In the genomic region with DNA sequence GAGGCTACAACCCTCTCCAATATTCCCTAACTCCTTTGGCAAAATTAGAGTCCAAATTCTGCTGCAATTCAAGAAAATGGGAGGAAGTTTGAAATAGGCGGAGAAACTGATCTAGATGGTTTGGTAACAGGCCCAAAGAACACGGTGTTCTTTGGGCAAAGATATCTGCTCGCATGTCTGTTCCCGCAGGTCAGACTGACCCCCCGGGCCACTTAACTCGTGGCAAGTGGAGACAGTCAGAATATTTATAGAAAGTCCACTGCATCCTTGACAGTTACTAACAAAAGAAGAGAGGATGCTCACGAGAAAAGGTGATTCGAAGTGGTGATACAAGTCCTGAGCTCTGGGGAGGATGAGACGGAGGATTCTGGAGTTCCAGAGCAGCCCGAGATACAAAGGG, we compare ENCODE assay signal across 29 mouse cellular contexts. TPM values are rescaled to one million over a fixed set of nuclear protein-coding genes. Genes with fewer than 3 reads are reported as not detected.
DNase-seq lines count a peak whose midpoint lies in the region; ATAC-seq and TF ChIP-seq lines count a peak whose summit lies in the region.
"Had no signal": no experiment of that assay in that cellular context is flagged by ENCODE, and none has a peak within 500 bp of the region (broad histone marks: within the 10 kb centered on the region; RNA-seq: fewer than 3 reads in every experiment).

No protein-coding gene starts in this region.

- no peak for ATAC-seq in lung, embryonic 16.5 days (ENCODE audit: low read depth)
- ATAC-seq: activated CD4-positive, CD25-positive, alpha-beta regulatory T cell, adult 4 months; CD4-positive, CD25-positive, alpha-beta regulatory T cell, adult 4 months; forebrain, embryonic 16.5 days; inflammation-experienced regulatory T-cells, adult 6 months had no signal

- peak; percentile 21 to 40 for DNase-seq in heart, adult 9 months (ENCODE audit: low spot score in 2 of 2)
- no peak for DNase-seq in heart, postnatal 4 days
- no peak for DNase-seq in lung, postnatal 4 days
- peak; percentile 29 for DNase-seq in lung, postnatal 25 days (ENCODE audit: low spot score)
- no peak for DNase-seq in kidney, adult 8-10 months
- DNase-seq: adrenal gland, adult 2 months; adrenal gland, postnatal 36 days; cerebellum, adult 2 months; cerebellum, postnatal 14 days; gastrocnemius, adult 2 months; kidney, adult 11 months; kidney, postnatal 25 days; liver; midbrain, embryonic 14.5 days; right cerebral cortex, postnatal 4 days; thymus, postnatal 4 days had no signal

- 65% methylated on average over 10 of the region's 10 CpGs for WGBS in lung, embryonic 16.5 days

- peak overlapping the region; percentile 85 for H3K27ac ChIP-seq in lung, embryonic 16.5 days (ENCODE audit: low read length)
- H3K27ac ChIP-seq: gastrocnemius, adult 2 months; hindbrain, embryonic 10.5 days; hindbrain, embryonic 15.5 days; kidney, embryonic 15.5 days; liver, embryonic 14.5 days; macrophage; stomach, postnatal 0 days had no signal

- H3K27me3 ChIP-seq in lung, embryonic 16.5 days (ENCODE audit: control insufficient read depth, insufficient read depth, low read depth, low read length), result no peaks in the 10 kb centered on the region
- peaks cover 10% of the 10 kb centered on the region for H3K27me3 ChIP-seq in E14TG2a.4 (ENCODE audit: insufficient read depth, low read length)
- H3K27me3 ChIP-seq: hindbrain, embryonic 15.5 days; kidney, embryonic 15.5 days had no signal

- H3K4me2 ChIP-seq in lung, embryonic 16.5 days (ENCODE audit: low read depth, low read length), result no peak overlapping the region
- H3K4me2 ChIP-seq: hindbrain, embryonic 15.5 days; kidney, embryonic 15.5 days had no signal

- no peaks in the 10 kb centered on the region for H3K4me1 ChIP-seq in lung, embryonic 16.5 days (replicated peaks; ENCODE audit: control insufficient read depth, insufficient read depth, low read length)
- H3K4me1 ChIP-seq in E14TG2a.4 (replicated peaks; ENCODE audit: low read depth, low read length), result peaks cover 33% of the 10 kb centered on the region
- H3K4me1 ChIP-seq: hindbrain, embryonic 10.5 days; hindbrain, embryonic 15.5 days; kidney, embryonic 15.5 days had no signal

- no peaks in the 10 kb centered on the region for H3K36me3 ChIP-seq in lung, embryonic 16.5 days (ENCODE audit: control insufficient read depth, insufficient read depth, low read length)
- no peaks in the 10 kb centered on the region for H3K36me3 ChIP-seq in E14TG2a.4 (ENCODE audit: insufficient read depth, low read length)
- H3K36me3 ChIP-seq: hindbrain, embryonic 10.5 days; hindbrain, embryonic 15.5 days; kidney, embryonic 15.5 days had no signal

- no peak for TF ChIP-seq CTCF in E14TG2a.4 (conservative IDR thresholded peaks at IDR 0.05; ENCODE audit: low read length)

- H3K9me3 ChIP-seq in lung, embryonic 16.5 days (ENCODE audit: control insufficient read depth, low read length), result no peaks in the 10 kb centered on the region; the same call in 1 of the 2 replicates
- H3K9me3 ChIP-seq in E14TG2a.4 (ENCODE audit: low read length), result no peaks in the 10 kb centered on the region
- H3K9me3 ChIP-seq: hindbrain, embryonic 15.5 days; kidney, embryonic 15.5 days had no signal

- H3K9ac ChIP-seq in lung, embryonic 16.5 days (ENCODE audit: low read length), result no peak overlapping the region
- H3K9ac ChIP-seq: hindbrain, embryonic 15.5 days; kidney, embryonic 15.5 days; liver, embryonic 14.5 days had no signal

- H3K4me3 ChIP-seq in lung, embryonic 16.5 days (ENCODE audit: low read length), result no peak overlapping the region
- peak overlapping the region; percentile 49 for H3K4me3 ChIP-seq in E14TG2a.4 (replicated peaks; ENCODE audit: low read length)
- H3K4me3 ChIP-seq: erythroblast, embryonic 14.5 days; gastrocnemius, adult 2 months; hindbrain, embryonic 10.5 days; hindbrain, embryonic 15.5 days; kidney, embryonic 15.5 days had no signal

RNA-seq across cellular contexts. Expression of gene Max, which starts 10.7 kb away (rescaled TPM):
- total RNA-seq in heart, postnatal 4 days (2021), result 10 to 100 TPM; 37.6 to 41.1 TPM
- polyA plus RNA-seq in lung, embryonic 16.5 days (2015; fragmentation: Nextera tagmentation; extraction: Ambion mirVana), result 13.1 and 13.5 TPM in 2 replicates

Comparison
In these comparisons a context has a peak if more than half of its experiments do, and no peak if none do; other contexts are left out.
1. DNase-seq: peak in heart, adult 9 months (2 of 2) and lung, postnatal 25 days (single experiment); none in heart, postnatal 4 days (single experiment), lung, postnatal 4 days (0 of 2) and kidney, adult 8-10 months (0 of 2).